Mouse (Mus musculus) ovary, postnatal 36 days (tissue): ENCODE measurements around the gene Psmb2.

Experiments
- DNase-seq: peaks from one replicate; pipeline ENCODE4 v3.0.0; 2022; ENCODE audit warnings: low spot score, mixed read lengths

The Psmb2 gene

DNA sequence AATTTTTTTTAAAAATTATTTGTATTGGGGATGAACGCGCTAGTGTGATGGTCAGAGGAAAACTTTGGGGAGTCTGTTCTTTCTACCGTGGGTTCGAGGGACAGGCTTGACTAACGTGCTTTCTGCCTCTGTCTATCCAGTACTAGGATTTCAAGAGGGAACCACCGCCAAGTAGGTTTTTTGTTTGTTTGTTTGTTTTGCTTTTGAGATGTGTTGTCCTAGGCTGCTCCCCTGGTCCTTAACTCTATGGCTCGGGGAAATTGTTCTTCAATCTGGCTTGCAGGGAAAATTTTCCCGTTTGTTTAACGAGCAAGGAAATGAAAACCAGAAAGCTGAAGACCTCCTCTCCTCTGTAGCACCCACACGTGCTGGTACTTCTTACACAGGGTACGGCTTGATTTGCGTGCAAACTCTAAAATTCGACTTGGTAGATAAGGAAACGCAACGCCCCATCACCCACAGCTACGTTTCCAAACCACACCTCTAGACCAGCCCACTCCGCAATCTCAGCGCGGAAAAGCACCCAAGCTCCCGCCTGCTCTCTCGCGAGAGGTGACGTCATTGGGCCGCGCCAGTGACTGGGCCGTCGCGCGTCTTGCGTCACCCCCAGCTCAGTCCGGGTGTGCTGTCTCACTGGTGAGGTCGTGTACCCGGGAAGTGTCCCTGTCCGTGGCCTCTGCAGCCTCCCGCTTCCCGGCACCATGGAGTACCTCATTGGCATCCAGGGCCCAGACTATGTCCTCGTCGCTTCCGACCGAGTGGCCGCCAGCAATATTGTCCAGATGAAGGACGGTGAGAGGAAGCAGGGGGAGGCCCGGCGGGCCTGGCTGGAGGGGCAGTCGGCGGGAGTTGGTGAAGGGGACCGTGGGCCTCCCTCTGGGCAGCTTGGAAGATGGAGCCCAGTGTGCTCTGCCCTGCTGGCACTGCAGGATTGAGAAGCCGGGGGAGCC, at the start of gene Psmb2:
TSS of gene Psmb2 (plus strand) at position 577 of the 950 bp plus-strand sequence.
- peak; percentile 98 for DNase-seq

DNA sequence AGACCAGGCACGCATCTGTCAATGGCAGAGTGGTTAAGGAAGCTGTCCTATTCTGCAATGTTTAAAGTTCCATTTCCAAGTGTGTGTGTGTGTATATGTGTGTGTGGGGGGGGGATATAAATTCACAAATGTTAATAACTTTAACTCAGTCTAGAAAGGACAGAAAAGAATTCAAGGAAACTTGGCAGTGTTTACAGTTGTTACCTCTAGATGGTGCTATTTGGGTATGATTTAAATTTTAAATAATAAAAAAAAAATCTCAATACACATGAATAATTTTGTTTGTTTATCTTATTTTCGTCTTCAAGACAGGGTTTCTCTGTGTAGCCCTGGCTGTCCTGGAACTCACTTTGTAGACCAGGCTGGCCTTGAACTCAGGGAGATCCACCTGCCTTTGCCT, 45.5 kb upstream of the Psmb2 start:
- no peak for DNase-seq

DNA sequence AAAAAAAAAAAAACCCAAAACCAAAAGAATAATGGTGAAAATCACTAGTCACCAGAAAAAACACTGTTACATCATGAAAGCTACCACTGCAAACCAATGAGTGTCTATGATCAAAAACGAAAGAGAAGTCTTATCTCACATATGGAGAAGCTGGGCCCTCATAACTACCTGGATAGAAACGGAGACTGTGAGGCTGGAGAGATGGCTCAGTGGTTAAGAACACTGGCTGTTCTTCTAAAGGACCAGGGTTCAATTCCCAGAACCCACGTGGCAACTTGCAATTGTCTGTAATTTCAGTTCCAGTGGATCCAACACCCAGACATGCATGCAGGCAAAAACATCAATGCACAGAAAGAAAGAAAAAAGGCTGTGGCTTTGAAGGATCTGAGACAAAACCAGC, 44.8 kb upstream of the Psmb2 start:
- DNase-seq = no peak

DNA sequence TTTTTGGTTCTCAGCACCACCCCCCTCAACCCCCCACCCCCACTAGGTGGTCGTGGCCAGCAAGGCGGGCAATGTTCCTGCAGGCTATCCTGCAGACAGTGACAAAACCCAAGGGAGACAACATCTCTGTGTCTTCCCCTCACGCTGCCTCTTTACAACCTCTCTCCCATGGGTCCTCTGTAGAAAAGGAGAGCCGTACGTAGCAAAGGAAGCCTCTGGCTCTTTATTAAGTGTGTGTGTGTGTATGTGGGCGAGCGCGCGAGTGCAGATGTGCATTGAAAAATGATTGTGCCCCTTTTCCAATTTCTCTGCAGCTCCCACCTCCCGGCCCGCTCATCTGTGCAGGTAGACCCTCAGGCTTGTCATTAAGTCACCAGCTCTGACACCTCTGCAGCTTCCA, 41.1 kb upstream of the Psmb2 start:
- no peak for DNase-seq

DNA sequence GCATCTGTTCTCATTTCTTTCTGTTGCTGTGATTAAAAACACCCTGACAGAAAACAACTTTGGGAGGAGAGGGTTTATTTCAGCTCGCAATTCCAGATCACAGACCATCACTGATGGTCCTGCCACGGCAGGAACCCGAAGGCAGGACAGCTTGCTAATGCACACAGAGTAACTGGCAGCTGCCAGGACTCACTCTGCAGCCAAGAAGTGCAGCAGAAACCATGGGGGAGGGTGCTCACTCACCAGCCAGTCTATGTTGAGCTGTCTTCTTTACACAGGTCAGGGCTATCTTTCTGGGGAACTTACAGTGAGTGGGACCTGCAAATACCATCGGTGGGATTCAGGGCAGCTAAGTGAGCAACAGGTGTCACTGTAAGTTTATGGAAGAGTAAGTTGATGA, 40.0 kb upstream of the Psmb2 start:
- DNase-seq = no peak

DNA sequence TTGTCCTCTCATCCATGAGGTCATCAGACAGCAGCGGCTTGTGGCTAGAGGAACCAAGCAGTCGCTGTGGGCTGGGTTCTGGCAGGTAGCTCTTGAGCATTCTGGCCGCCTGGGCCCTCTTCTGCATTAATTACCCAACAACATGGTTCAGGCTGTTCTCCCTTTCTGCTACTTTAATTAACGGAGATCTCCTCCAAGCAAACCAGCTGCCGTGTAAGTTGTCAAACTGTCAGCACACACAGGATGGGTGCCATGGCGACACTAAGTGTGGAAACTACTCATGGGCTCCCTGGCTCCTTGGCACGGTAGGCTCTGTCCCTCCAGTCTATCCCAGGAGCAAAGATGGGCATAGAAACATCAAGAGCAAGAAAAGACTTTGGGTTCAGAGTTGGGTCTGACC, 38.1 kb upstream of the Psmb2 start:
- DNase-seq = no peak

DNA sequence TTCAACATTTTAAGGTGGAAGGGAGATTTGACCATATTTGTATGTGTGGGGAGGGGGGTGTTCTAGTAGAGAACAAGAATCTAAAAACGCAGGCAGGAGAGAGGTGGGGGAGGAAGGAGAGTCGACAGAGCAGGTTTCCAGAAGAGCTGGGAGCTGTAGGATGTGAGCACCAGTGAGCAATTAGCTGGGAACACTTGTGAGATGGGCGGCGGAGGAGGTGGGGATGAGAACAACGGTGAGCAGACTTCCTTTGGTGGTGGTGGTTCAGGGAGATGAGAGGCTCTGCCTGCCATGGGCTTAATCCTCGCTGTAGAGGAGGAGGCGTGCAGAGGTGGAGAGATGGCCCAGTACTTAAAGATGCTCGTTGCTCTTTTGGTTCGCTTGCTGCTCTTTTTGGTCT, 35.5 kb upstream of the Psmb2 start:
- no peak for DNase-seq

DNA sequence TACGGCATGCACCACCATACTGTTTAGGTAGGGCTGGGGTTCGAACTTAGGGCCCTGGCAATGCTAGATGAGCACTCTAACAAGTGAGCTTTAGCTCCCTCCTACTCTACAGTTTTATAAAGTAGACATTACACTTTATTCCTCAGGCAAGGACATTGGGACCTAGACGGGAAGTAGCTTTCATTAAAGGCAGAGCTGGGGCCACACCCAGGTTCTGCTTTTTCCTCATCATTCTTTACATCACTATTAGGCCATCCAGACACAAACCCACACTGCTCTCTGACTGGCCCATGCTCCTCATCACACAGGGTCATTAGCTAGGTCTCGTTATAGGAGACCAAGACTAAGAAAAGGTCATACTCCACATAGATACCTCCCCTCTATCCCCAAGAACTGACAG, 33.6 kb upstream of the Psmb2 start:
- no peak for DNase-seq

DNA sequence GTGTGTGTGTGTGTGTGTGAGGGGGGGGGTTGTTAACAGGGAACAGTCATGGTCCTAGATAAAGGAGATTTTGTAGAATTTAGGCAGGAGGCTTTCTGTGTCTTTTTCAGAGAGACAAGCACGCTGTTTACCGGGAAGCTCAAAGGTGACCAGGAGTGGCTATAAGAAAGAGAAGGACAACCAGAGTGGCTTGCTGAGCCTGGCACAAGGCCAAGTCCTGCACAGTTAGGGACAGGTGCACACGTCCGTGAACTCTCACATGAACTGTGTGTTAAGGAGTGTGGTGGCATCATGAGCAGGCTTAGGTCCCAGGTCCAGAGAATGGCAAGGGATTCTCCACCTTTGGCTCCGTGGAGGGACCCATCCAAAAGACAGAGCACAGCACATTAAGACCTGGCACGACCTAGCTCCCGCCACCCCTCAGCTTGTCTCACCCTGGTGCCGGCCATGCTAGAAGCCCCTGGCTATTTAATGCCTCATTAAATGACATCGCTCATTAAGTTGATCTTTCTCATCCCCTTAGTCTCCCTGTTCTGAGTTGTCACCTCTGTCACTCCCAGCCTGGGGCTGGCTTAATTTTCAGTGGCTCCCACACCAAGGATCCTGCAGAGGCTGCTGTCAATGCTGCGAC, 33.0 kb upstream of the Psmb2 start:
- no peak for DNase-seq

DNA sequence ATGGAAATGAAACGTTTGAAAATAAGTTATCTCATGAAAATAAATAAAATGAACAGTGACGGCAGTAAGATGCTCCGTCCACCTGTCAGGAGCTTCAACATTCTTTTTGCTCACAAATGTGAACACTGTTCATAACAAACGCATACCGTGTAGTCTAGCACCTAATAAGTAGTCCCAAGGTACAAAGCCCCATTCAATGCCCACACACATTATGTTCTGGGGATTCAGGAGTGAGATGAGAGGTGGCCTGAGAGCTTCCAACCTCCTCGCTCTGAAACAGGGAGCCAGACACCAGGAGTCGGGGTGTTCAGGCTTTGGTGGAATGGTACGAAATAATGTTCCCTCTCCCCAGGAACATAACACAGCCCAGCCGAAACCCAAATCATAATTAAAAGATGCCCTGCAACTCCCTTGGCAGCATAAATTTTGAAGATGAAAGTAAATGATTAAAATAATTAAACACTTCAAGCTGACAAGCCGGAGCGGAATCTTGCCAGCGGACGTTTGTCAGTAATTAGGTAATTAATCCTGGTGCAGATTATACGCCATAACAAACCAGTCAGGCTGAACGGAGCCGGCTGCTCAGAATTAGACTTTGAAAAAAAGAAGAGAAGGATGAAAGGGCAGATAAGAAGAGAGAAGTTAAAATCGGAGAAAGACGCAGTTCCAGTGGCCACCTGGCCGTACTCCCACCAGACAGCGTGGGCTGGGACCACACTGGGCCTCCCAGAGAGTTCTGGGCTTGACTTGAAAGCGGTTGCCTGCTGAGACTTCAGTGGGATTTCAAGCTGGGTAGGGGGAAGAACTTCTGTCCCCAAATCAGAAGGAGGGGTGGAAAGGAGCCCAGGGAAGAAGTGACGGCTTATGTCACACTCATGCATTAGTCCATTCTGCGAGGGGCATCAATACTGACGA, 29.2 kb upstream of the Psmb2 start:
- DNase-seq = no peak

DNA sequence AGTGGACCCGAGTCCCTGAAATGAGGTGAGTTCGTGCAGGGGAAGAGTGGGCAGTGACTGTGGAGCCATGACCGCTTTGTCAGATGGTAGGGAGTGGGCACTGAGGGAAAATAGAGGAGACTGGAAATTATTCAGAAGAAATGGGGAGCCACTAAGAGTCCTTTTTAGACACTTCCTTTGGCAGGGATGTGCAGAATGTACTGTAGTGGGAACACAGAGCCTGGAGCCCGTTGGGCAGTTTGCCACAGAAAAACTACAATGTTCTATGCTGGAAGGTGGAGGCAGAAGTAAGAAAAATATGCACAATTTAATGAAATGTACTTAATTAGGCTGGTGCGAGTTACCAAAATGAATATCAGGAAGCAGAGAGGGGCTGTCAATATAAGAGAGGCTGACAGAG, 24.3 kb upstream of the Psmb2 start:
- DNase-seq = no peak

DNA sequence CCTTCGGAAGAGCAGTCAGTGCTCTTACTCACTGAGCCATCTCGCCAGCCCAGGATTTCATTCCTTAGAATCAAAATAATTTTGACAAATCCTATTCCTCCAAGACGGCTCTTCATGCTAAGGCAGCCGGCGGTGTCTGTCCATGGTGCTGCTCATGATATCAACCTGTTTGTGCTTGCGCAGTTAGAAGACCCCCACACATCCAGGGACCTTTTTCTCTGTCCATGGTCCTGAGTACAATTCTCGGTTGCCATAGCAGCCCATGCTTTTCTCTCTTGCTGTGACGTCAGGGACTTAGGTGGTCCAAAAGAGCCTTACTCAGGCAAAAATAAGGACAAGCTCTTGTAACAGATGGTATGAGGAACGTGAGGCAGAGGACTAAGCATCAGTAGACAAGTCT, 22.1 kb upstream of the Psmb2 start:
- DNase-seq = peak; percentile 43

DNA sequence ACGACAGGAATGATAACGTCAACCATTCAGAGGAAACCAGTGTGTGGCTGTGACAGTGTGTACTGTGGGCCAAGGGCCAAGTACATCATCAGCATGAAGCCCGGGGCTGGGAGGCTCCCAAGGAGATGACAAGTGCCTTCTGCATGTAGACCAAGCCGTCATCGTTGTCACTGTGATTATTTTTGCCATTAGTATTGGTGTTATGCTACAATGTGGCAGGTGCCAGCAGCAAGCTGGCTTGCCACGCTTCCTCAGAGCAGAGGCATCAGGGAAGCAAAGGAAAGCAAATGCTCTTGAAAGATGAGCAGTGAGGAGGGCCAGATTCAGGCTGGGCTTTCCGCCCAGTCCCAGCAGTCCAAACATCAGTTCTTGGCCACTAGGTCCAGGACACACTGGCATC, 16.2 kb upstream of the Psmb2 start:
- no peak for DNase-seq

DNA sequence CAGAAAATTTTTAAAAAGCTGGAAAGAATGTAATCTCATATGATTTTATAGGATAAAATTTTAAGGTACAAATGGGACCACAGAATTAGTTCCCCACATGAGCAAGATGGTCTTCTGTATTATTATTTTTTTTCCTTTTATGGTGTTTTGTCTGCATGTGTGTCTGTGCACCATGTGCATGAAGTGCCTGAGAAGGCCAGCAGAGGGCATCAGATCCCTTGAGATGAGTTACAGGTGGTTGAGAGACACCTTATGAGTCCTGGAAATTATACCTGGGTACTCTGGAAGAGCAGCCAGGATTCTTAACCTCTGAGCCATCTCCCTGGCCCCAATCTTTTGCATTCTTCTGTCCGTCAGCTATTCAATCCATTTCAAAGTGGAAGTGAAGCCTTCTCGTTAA, 10.4 kb upstream of the Psmb2 start:
- no peak for DNase-seq

DNA sequence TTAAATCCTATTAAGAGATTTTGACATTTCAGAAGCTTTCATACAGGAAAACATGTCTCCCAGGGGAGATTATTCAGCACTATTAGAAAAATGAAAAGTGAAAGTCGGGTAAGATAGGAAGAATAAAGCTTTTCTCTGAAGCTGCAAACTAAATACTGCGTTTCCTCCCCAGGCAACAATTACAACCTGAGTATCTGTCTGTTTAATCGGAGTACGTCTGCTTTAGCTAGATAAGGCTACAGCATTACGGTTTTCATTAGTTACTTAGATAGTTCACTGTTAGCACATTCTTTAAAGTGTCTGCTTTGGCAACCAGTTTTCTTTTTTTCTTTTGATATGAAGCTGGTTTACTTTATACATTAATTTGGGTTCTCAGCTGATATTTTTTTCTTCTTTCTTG, 4.9 kb downstream of the Psmb2 start:
- DNase-seq = no peak

DNA sequence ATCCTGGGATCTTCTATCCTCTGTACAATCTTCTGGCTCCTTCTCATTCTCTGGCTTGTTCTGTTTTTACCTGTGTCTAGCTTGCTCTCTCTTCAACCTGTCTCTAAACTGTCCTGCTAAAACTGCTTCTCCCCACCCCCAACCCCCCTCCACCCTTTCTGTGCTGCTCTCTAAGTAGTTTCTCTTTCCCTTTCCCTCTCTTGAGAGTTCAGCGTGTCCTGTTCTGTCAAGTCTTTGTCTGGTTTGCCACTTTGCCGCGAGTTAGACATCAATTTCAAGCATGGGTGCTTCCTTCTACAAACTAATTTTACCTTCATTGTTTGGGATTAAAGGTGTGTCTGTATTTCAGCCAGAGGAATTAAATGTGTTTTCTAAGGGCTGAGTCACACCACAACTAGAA, 5.7 kb downstream of the Psmb2 start:
- no peak for DNase-seq

DNA sequence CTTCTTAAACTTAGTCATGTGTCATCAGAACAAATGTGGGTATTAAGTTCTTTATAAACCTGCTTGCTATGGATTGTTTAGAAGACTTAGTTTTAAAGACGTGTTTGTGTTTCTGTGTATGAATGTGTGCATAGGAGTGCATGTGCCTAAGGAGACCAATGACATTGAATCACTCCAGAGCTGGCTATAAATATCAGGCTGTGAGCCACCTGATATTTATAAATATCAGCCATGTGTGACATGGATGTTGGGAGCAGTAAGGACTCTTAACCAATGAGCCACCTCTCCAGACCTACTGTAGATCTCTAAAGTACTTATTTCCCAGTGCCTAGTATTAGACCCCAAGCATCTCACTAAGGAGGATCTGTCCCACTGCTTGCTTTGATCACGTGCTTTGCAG, 12.0 kb downstream of the Psmb2 start:
- no peak for DNase-seq

DNA sequence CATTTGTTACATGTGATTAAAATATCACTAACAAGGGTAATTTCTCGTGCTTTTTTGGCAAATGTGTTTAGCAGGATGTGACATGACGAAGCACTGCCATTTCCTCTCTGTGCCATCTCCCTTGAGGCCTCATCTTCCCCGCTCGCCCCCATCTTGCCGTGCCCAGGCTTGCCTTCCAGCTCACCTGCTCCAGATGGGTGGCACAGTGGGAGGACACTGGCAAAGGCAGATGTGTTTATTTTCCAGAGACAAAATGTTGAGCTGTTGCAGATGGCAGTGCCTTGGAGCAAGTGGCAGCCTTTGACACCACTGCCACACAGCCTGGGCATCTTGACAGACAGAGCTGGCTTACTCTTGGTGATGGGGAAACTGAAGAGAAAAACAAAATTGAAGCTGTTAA, 15.6 kb downstream of the Psmb2 start:
- no peak for DNase-seq

DNA sequence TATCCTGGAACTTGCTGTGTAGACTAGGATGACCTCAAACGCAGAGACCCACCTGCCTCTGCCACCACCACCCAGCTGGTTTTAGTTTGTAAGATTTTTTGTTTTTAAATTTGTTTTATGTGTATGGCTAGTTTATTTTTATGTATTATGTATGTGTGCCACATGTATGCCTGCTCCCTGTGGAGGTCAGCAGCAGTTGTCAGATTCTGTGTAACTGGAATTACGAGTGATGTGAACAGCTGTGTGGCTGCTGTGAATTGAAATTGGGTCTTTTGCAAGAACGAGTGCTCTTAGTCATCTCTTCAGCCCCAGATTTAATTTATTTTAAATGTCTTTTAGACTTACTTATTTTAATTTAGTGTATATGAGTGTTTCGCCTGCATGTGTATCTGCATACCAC, 19.5 kb downstream of the Psmb2 start:
- no peak for DNase-seq

DNA sequence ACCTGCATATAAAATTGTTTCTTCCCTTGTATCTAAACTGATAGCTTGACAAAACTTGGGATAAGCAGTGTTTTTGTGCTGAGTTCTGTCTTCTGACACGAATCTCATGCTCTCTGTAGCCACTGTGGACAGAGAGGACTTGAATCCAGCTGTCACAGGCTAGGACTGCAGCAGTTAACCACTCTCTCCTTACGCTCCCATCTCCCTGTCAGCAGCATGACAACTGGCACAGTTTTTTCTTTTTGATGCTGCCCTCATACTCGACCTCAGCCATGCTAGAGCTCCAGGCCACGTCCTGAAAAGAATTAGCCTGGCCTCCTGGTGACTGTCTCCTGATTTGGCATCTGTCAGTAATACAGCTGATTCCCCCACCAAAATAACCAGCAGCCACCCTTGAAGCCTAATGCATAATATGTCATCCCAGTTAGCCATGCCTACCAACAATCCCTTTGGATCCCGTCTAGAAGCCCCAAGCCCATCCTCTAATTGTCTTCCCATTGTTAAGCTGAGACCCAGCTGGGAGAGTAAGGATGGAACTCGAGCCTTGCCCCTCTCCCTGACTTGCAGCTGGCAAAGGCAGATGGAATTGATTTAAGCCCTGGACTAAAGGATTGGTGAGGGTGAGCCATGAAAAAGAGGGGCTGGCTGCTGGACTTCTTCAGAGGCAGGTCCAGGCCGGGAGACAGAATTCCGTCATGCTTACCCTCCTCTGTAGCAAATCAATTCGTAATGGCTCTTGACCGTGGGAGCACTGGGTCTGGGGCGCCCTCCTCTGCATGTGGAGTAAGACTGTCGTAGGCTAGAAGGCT, 29.4 kb downstream of the Psmb2 start:
- DNase-seq = no peak

DNA sequence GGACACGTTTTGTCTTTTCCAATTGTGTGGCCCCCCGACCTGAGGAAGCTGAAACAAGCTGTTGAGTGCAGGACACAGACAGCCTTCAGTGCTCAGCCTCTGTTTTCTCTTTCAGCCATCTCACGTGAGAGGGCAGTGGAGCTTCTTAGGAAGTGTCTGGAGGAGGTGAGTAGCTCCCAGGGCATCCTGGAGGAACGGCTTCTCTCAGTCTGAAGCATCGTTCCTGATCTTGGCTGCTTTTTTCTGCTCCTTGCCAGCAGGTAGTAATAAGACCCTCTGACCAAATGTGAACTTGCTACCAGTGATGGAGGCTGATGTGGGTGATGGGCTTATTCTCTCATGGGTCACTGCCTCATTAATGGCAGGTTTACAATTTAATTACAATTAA, 30.0 kb downstream of the Psmb2 start:
- DNase-seq = no peak

DNA sequence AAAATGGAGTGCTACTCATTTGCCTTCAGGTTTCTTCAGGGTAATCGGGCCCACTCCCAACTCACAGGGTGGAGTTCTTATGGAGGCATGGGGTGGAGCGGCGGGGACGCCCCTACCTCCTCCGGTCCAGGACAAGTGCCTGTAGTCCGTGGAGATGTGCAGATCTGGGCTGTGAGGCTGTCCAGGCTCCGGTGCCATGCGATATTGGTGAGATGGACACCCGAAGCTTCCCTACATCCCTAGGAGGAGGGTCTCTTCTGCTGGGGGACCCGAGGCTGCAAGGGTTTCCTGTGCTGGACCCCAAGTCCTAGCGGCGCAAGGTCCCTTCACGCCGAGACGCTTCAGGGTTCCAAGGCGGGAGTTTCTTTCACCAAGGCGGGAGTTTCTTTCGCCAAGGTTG, 54.7 kb downstream of the Psmb2 start:
- no peak for DNase-seq
